ENCODE assay signal across 10 mouse cellular contexts in the genomic region with DNA sequence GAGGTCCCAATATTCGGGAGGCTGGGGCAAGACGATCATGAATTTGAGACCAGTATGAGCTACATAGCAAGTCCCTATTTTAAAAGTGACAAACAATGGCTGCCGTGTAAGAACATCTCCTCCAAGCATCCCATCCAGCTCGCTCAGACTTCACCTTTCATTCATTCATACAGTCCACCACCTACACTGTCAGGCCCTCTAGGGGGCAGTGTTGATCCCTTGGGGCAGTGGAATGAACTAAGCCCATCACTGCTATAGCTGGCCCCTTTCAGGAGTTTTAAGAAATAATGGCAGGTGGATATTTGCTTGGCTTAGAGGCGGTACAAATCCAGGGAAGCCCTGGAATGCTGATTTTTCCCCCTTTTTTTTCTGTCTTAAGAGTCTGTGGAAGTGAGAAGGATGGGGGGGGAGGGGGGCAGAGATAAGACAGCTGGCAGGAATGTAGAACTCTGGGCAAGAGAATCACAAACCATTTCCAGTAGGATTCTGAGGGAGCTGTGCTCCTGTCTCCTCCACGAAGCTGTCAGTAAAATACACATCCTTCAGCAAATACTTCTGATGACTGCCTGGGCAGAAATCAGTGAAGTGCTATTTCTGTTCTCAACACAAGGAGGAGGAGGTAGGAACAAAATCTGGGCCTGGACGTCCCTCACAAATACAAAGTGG. TPM values are rescaled to one million over a fixed set of nuclear protein-coding genes. Genes with fewer than 3 reads are reported as not detected.
DNase-seq lines count a peak whose midpoint lies in the region; ATAC-seq and TF ChIP-seq lines count a peak whose summit lies in the region.
"Had no signal": no experiment of that assay in that cellular context is flagged by ENCODE, and none has a peak within 500 bp of the region (broad histone marks: within the 10 kb centered on the region; RNA-seq: fewer than 3 reads in every experiment).

No protein-coding gene starts in this region.

- H3K36me3 ChIP-seq in hindbrain, postnatal 0 days (ENCODE audit: insufficient read depth, low read length), result no peaks in the 10 kb centered on the region
- no peaks in the 10 kb centered on the region for H3K36me3 ChIP-seq in hindbrain, embryonic 14.5 days (replicated peaks; ENCODE audit: control insufficient read depth, insufficient read depth)
- H3K36me3 ChIP-seq in testis, adult 2 months (ENCODE audit: control insufficient read depth, insufficient read depth, low read length), result no peaks in the 10 kb centered on the region
- H3K36me3 ChIP-seq: limb, embryonic 15.5 days had no signal

- H3K4me1 ChIP-seq in hindbrain, postnatal 0 days (ENCODE audit: insufficient read depth, low read length), result no peaks in the 10 kb centered on the region
- H3K4me1 ChIP-seq in hindbrain, embryonic 14.5 days (replicated peaks; ENCODE audit: control insufficient read depth, insufficient read depth, low read length), result no peaks in the 10 kb centered on the region
- no peaks in the 10 kb centered on the region for H3K4me1 ChIP-seq in testis, adult 2 months (ENCODE audit: control insufficient read depth, insufficient read depth, low read length)
- H3K4me1 ChIP-seq: limb, embryonic 15.5 days had no signal

- no peak for ATAC-seq in hindbrain, postnatal 0 days
- no peak for ATAC-seq in hindbrain, embryonic 14.5 days (ENCODE audit: low FRiP score)
- peak; percentile 58 for ATAC-seq in megakaryocyte progenitor cell, adult 5-6 weeks (replicated peaks; ENCODE audit: poor library complexity)

- no peak overlapping the region for H3K9ac ChIP-seq in hindbrain, postnatal 0 days (replicated peaks; ENCODE audit: low read length)
- no peak overlapping the region for H3K9ac ChIP-seq in hindbrain, embryonic 14.5 days
- H3K9ac ChIP-seq: limb, embryonic 15.5 days had no signal

- no peaks in the 10 kb centered on the region for H3K27me3 ChIP-seq in hindbrain, postnatal 0 days (ENCODE audit: insufficient read depth, low read length)
- H3K27me3 ChIP-seq in hindbrain, embryonic 14.5 days (ENCODE audit: control insufficient read depth, insufficient read depth, low read length), result no peaks in the 10 kb centered on the region
- no peaks in the 10 kb centered on the region for H3K27me3 ChIP-seq in testis, adult 2 months (ENCODE audit: control insufficient read depth, insufficient read depth, low read length)
- H3K27me3 ChIP-seq: limb, embryonic 15.5 days had no signal

- peak; percentile 25; the same call in 1 of the 2 replicates for TF ChIP-seq CTCF in hindbrain, postnatal 0 days (IDR thresholded peaks at IDR 0.05; ENCODE audit: low read depth)
- peak; percentile 10; the same call in 1 of the 2 replicates for TF ChIP-seq CTCF in testis, adult 2 months (IDR thresholded peaks at IDR 0.05; ENCODE audit: control insufficient read depth, insufficient read depth, insufficient replicate concordance, low read depth, low read length)

- no peak for DNase-seq in hindbrain, postnatal 0 days (ENCODE audit: low spot score)
- no peak for DNase-seq in hindbrain, embryonic 14.5 days (ENCODE audit: low spot score)
- no peak for DNase-seq in testis, postnatal 10 days (ENCODE audit: low spot score)
- DNase-seq in ZHBTc4 (ENCODE audit: low read depth, low spot score), result peak; percentile 75
- DNase-seq in retina, embryonic 14.5 days (ENCODE audit: low spot score), result no peak
- DNase-seq in right cerebral cortex, postnatal 36 days (ENCODE audit: low spot score in 2 of 2), result no peak
- DNase-seq: kidney, postnatal 10 days had no signal

- H3K9me3 ChIP-seq in hindbrain, postnatal 0 days (ENCODE audit: low read length), result no peaks in the 10 kb centered on the region
- no peaks in the 10 kb centered on the region for H3K9me3 ChIP-seq in hindbrain, embryonic 14.5 days (ENCODE audit: control insufficient read depth, low read length)
- H3K9me3 ChIP-seq: limb, embryonic 15.5 days had no signal

- no peak overlapping the region for H3K4me2 ChIP-seq in hindbrain, postnatal 0 days (ENCODE audit: low read depth, low read length)
- no peak overlapping the region for H3K4me2 ChIP-seq in hindbrain, embryonic 14.5 days (replicated peaks)
- H3K4me2 ChIP-seq: limb, embryonic 15.5 days had no signal

- WGBS in hindbrain, postnatal 0 days, result 85% methylated on average over 7 of the region's 7 CpGs
- WGBS in hindbrain, embryonic 14.5 days, result 85% methylated on average over 7 of the region's 7 CpGs

- H3K27ac ChIP-seq in hindbrain, postnatal 0 days, result no peak overlapping the region
- no peak overlapping the region for H3K27ac ChIP-seq in hindbrain, embryonic 14.5 days
- no peak overlapping the region for H3K27ac ChIP-seq in testis, adult 2 months (ENCODE audit: control insufficient read depth, insufficient read depth, low read depth, low read length)
- H3K27ac ChIP-seq: limb, embryonic 15.5 days had no signal

- TF ChIP-seq POLR2A in testis, adult 2 months (IDR thresholded peaks at IDR 0.05; ENCODE audit: control insufficient read depth, low read depth, low read length), result no peak

- no peak overlapping the region for H3K4me3 ChIP-seq in hindbrain, postnatal 0 days (ENCODE audit: low read length)
- no peak overlapping the region for H3K4me3 ChIP-seq in hindbrain, embryonic 14.5 days (replicated peaks; ENCODE audit: low read length)
- no peak overlapping the region for H3K4me3 ChIP-seq in testis, adult 2 months (ENCODE audit: control insufficient read depth, low read depth, low read length)
- H3K4me3 ChIP-seq: limb, embryonic 15.5 days had no signal

RNA-seq across cellular contexts. Expression of a gene that starts 49.9 kb away (rescaled TPM):
- 28.5 and 40.6 TPM in 2 replicates for total RNA-seq in hindbrain, postnatal 0 days (2014; rRNA removed)
- 15.4 and 15.9 TPM in 2 replicates for polyA plus RNA-seq in hindbrain, postnatal 0 days (2015; fragmentation: Nextera tagmentation; extraction: Ambion mirVana)
- polyA plus RNA-seq in hindbrain, embryonic 14.5 days (2014; fragmentation: Nextera tagmentation; extraction: Ambion mirVana), result 12.1 and 15.5 TPM in 2 replicates
- polyA plus RNA-seq in testis, adult 2 months (2012; rRNA removed), result 9.3 and 11.4 TPM in 2 replicates
- 0.22 and 0.27 TPM in 2 replicates for total RNA-seq in megakaryocyte progenitor cell, adult 5-6 weeks (2015)
- 0.10 TPM in 1 of 2 replicates, not detected in the other for total RNA-seq in megakaryocyte progenitor cell, adult 5-6 weeks (2017)
